Mouse (Mus musculus) kidney, embryonic 14.5 days (tissue): ENCODE data around the gene Fxyd7. TPM values are rescaled to one million over a fixed set of nuclear protein-coding genes. Genes with fewer than 3 reads are reported as not detected.

ENCODE experiments used
- ATAC-seq: fragments of 200-750 bp; cut with Nextera tagmentation; 2 replicates; pipeline ENCODE4 v1.8.0; 2017; ENCODE audit warnings: moderate number of reproducible peaks, mild to moderate bottlenecking, moderate TSS enrichment, moderate library complexity; ENCODE audit not compliant: low FRiP score, low TSS enrichment
- H3K27ac ChIP-seq: fragments of 300-500 bp; sonication (generic); 2 replicates; pipeline ENCODE4 v1.5.1; 2014; ENCODE audit warnings: low read depth, mild to moderate bottlenecking, low read length, moderate library complexity, mixed read lengths
- H3K27me3 ChIP-seq: fragments of 300-500 bp; sonication (generic); 2 replicates; pipeline ENCODE4 v1.6.1; 2014; ENCODE audit warnings: mild to moderate bottlenecking, low read length; ENCODE audit not compliant: control insufficient read depth, insufficient read depth
- H3K36me3 ChIP-seq: fragments of 300-500 bp; sonication (generic); 2 replicates; pipeline ENCODE4 v1.6.1; 2014; ENCODE audit warnings: low read length, mixed read lengths; ENCODE audit not compliant: control insufficient read depth, insufficient read depth
- H3K4me1 ChIP-seq: fragments of 300-500 bp; sonication (generic); 2 replicates; pipeline ENCODE4 v1.6.1; 2014; ENCODE audit warnings: low read length, mixed read lengths; ENCODE audit not compliant: control insufficient read depth, insufficient read depth
- H3K4me2 ChIP-seq: fragments of 300-500 bp; sonication (generic); replicated peaks from 2 replicates; pipeline ENCODE4 v1.6.1; 2014; ENCODE audit warnings: low read depth, mild to moderate bottlenecking, low read length
- H3K4me3 ChIP-seq: fragments of 300-500 bp; sonication (generic); 2 replicates; pipeline ENCODE4 v1.5.1; 2014; ENCODE audit warnings: mild to moderate bottlenecking, low read length
- H3K9ac ChIP-seq: fragments of 300-500 bp; sonication (generic); 2 replicates; pipeline ENCODE4 v1.6.1; 2014; ENCODE audit warnings: low read depth, mild to moderate bottlenecking, low read length, moderate library complexity
- H3K9me3 ChIP-seq: fragments of 300-500 bp; sonication (generic); 2 replicates; pipeline ENCODE4 v1.6.1; 2016; ENCODE audit warnings: low read length; ENCODE audit not compliant: control insufficient read depth
- WGBS: fragments of 180-500 bp; shearing (Covaris S2); extraction: QIAGEN DNeasy Blood & Tissue Kit; methylation state at CpG from one replicate; pipeline ENCODE4 v1.1.7; 2014; 5-methylcytosine and 5-hydroxymethylcytosine counted together
- polyA plus RNA-seq: library from polyadenylated mRNA; unstranded; fragments of >200 nt; fragmentation: Nextera tagmentation; extraction: Ambion mirVana; gene quantifications from 2 replicates; pipeline ENCODE4 v1.2.1, GENCODE M21; 2014

Gene Fxyd7
- polyA plus RNA-seq, 1 experiment from 2014 or later, result 8.0 TPM

DNA sequence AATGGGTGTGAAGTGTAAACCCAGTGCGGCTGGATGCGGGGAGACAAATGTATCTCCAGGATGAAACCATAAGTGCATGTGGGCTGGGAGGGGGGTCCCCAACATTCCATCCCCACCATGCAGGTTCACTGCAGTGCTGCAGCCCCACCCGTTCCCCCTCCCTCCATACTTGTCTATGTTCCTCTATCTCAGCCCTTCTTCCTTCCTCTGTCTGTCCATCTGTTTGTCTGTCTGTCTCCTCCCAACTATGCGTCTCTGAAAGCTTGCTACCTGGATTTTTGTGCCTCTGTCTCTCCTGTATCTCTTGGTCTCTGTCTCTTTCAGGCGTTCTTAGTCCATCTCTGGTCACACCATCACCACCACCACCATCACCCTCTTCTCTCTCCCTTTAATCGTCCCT, 780 bp downstream of the Fxyd7 start:
- 7% methylated on average over 6 of the region's 6 CpGs for WGBS
- Histone ChIP-seq H3K4me2 (peak overlapping the region; percentile 27; the same call in 1 of the 2 replicates), H3K9me3 (no peaks in the 10 kb centered on the region), H3K36me3 (no peaks in the 10 kb centered on the region), H3K9ac (no peak overlapping the region), H3K4me1 (peaks cover 42% of the 10 kb centered on the region), H3K27me3 (peaks cover 44% of the 10 kb centered on the region), H3K4me3 (peak overlapping the region; percentile 18), H3K27ac (no peak overlapping the region)
- no peak for ATAC-seq

DNA sequence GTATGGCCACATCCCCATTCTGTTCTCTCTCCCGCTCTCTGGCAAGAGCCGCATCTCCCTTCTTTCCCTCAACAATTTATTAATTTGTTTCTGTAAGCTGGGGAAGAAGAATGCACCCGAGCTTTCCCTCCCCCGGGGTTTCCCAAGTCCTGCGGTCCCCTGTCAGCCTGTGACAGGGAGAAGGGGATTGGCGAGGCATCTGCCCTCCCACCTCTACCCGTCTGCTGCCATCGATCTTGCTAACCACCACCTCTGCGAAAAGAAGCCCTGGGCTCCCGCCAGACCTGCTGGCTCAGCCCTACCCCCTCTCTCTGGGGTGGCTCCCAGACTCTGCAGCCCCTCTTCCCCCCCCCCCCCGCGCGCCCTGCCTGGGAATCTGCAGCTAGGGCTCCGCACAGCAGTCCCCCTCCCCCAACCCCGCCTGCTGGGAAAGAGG, 1.4 kb downstream of the Fxyd7 start:
- WGBS, result 1% methylated on average over 10 of the region's 15 CpGs
- Histone ChIP-seq H3K27me3 (peaks cover 44% of the 10 kb centered on the region), H3K9ac (no peak overlapping the region), H3K4me3 (peak overlapping the region; percentile 18), H3K9me3 (no peaks in the 10 kb centered on the region), H3K4me1 (peaks cover 36% of the 10 kb centered on the region), H3K4me2 (peak overlapping the region; percentile 27), H3K27ac (no peak overlapping the region), H3K36me3 (no peaks in the 10 kb centered on the region)
- ATAC-seq, result no peak

DNA sequence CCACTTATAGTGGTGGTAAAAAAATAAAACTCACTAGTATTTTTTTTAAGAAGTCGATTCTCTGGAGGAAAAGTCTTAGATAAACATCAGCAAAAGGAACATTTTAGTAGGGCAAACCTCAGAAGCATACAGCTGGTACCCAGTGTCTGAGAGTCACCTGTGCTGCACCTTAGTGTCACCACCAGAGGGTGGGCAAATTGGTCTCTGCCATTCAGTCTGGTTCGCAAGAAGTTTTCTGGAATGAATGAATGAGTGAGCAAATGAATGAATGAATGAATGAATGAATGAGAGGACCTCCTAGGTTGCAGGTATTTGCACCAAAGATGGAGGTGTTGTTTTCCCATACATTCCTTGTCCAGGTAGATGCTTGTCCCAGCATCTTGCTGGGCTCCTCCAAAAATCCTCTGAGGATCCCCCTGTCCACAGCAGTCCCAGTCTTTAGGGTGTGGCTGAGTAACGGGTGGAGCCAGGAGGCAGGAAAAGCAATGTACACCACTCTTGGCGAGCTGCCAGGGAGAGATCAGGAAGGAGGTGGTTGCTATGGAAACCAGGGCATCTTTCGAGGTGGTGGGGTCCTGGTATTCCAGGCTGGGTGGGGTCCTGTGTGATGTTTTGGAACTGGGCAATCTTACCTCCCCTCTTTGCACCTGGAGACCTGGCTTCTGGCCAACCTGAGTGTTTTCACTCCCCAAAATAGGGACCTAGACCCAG, 2.0 kb downstream of the Fxyd7 start:
- peaks cover 31% of the 10 kb centered on the region for H3K4me1 ChIP-seq
- no peak overlapping the region; the same call in 1 of the 2 replicates for H3K4me3 ChIP-seq
- ATAC-seq, result no peak

DNA sequence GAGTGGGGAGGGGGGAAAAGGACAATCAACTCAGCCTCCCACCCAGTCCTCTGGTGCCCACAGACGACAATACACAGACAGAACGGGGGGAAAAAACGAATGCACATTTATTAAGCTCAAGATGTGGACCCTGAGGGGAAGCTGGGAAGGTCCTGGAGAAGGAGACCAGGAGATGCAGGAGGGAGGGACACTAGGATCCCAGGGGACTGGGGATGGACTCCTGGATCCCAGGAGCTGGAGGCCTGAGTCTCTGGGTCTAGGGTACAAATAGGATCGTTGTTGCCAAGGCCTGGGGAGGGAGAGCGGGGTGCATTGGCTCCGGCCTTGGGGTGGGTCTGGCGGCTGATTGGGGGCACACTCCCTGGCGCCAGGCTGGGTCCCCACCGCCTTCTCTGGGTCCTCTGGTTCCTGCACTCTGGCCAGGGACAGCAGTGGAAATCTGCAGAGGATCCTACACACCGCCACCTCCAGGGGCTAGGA, 8.8 kb downstream of the Fxyd7 start, which contains the start of gene Fxyd5:
Fxyd5 (minus strand) TSS at position 51 of the 480 bp plus-strand sequence.
- peaks cover 9% of the 10 kb centered on the region; the same call in 1 of the 2 replicates for H3K4me1 ChIP-seq
- peaks cover 12% of the 10 kb centered on the region for H3K27me3 ChIP-seq
- H3K9ac ChIP-seq, result peak within 1 kb of the TSS; percentile 44; the same call in 1 of the 2 replicates
- 38% methylated on average over 10 of the region's 10 CpGs for WGBS
- H3K36me3 ChIP-seq, result no peaks in the 10 kb centered on the region
- no peak; the same call in 1 of the 2 replicates for ATAC-seq
- peak within 1 kb of the TSS; percentile 51 for H3K4me2 ChIP-seq
- no peak within 1 kb of the TSS for H3K27ac ChIP-seq
- H3K4me3 ChIP-seq, result peak within 1 kb of the TSS; percentile 29
- no peaks in the 10 kb centered on the region for H3K9me3 ChIP-seq

More for the DNA sequence above, 2.0 kb downstream of the Fxyd7 start:
- Histone ChIP-seq H3K27me3 (peaks cover 44% of the 10 kb centered on the region), H3K4me2 (peak overlapping the region; percentile 27), H3K9ac (no peak overlapping the region), H3K9me3 (no peaks in the 10 kb centered on the region), H3K36me3 (no peaks in the 10 kb centered on the region), H3K27ac (no peak overlapping the region)
- 24% methylated on average over 5 of the region's 5 CpGs for WGBS

DNA sequence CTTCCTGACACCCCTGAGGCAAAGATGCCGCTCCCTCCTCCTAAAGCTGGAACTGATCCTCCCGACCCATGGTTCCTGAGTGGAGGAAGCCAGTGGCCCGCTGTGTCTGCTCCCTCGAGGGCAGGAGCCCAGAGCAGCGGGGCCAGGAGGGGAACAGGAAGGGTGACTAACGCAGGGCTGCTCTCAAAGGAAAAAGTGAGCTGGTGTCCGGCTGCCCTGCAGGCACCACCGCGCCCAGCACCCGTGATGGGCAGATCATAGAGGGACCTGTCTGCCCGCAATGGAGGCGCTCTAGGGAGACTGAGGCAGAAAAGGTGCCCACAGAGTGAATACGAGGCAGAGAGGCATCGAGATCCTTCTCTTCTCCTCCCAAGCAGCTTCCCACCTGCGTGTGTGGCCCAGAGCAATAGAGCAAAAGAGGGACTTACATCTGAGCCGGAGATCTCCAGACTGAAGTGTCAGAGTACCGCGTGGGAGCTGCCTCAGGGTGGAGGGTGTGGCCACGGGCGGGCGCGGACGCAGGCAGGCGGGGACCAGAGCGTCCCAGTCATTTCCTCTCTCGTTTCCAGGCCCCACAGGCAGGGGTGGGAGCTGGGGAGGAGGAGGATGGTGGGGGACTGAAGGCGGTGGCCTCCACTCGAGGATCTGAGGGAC, 9.5 kb downstream of the Fxyd7 start:
- WGBS, result 1% methylated on average over 28 of the region's 28 CpGs
- peaks cover 9% of the 10 kb centered on the region; the same call in 1 of the 2 replicates for H3K4me1 ChIP-seq
- ATAC-seq, result peak; percentile 77; the same call in 1 of the 2 replicates
- peak overlapping the region; percentile 29 for H3K4me3 ChIP-seq
- no peaks in the 10 kb centered on the region for H3K36me3 ChIP-seq
- H3K27ac ChIP-seq, result no peak overlapping the region
- H3K9me3 ChIP-seq, result no peaks in the 10 kb centered on the region
- H3K4me2 ChIP-seq, result peak overlapping the region; percentile 51
- peak overlapping the region; percentile 44; the same call in 1 of the 2 replicates for H3K9ac ChIP-seq
- peaks cover 12% of the 10 kb centered on the region for H3K27me3 ChIP-seq

DNA sequence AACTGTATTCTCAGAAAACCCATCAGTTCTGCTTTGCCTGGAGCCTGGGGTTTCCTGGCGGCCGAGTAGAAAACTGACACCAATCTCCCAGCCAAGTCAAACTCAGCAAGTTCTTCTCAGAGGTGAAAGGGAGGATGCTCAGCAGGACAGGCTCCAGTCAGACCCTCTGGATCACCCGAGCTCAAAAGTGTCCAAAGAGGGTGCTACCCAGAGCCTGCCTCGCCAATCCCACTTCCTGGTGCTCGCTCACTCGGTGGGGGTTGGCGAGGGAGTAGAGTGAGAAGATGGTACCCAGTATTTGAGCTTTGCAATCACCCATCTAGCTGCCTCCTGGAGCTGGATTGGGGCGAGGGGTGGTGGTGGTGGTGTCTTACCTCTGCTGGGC, 10.3 kb downstream of the Fxyd7 start:
- Histone ChIP-seq H3K36me3 (no peaks in the 10 kb centered on the region), H3K4me3 (no peak overlapping the region), H3K9me3 (no peaks in the 10 kb centered on the region), H3K27me3 (peaks cover 12% of the 10 kb centered on the region), H3K4me1 (peaks cover 9% of the 10 kb centered on the region; the same call in 1 of the 2 replicates), H3K27ac (no peak overlapping the region), H3K9ac (no peak overlapping the region), H3K4me2 (peak overlapping the region; percentile 51; the same call in 1 of the 2 replicates)
- ATAC-seq, result no peak
- WGBS, result 40% methylated on average over 8 of the region's 8 CpGs

DNA sequence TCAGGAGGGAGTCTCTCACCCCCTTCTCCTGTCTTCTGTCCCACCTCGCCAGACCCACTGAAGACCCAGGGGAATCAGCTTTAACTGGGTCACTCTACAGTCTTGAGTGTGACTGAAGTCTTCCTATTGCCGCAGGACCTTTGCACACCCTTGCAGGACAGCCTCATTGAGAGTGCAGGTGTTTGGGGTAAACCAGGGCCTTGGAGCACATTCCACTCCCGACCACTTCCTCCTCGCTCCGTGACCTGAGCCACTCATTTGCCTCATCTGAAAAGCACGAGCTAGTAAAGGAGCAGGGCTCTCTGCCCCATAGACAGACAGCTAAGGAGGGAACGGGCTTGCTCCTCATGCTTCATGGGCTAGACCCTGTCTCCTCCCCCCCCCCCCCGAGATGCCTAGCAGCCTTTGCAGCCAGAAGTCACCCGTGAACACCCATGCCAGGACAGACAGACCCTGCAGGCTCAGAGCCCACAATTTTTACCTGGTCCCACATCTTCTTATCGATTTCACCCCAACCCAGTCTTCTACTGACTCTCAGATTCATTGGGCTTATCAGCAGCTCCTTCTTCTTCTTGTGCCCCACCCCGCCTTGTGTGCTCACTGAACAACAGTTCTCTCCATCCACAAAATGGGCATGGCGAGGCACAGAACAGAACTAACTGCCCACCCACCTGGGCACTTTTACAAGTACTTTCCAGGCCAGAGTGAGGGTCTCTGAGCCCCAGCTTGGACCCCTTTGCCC, 10.8 kb downstream of the Fxyd7 start:
- Histone ChIP-seq H3K27ac (no peak overlapping the region), H3K4me2 (no peak overlapping the region)

DNA sequence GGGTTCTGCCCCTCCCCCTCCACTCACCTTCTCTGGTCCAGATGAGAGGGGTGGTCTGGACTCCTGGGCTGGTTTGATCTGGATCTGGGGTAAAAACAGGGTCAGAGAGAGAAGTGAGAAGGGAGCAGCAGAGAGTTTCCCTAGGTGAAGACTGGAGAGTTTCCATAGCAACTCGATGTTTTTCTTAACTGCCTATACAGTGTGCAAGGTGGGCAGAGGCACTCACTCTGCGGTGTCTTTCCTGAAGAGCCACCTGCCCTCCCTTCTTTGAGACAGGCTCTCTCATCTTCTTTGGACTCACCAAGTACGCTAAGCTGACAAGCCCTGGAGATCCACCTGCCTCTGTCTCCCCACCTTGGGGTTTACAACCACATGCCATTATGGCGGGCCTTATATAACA, 12.3 kb downstream of the Fxyd7 start:
- H3K4me1 ChIP-seq, result peaks cover 9% of the 10 kb centered on the region; the same call in 1 of the 2 replicates
- ATAC-seq, result no peak
- no peak overlapping the region for H3K9ac ChIP-seq
- no peaks in the 10 kb centered on the region for H3K36me3 ChIP-seq
- peaks cover 12% of the 10 kb centered on the region for H3K27me3 ChIP-seq
- WGBS, result 87% methylated on average over 4 of the region's 4 CpGs
- H3K4me2 ChIP-seq, result no peak overlapping the region
- no peak overlapping the region for H3K27ac ChIP-seq
- no peak overlapping the region for H3K4me3 ChIP-seq
- H3K9me3 ChIP-seq, result no peaks in the 10 kb centered on the region

More for the DNA sequence above, 10.8 kb downstream of the Fxyd7 start:
- Histone ChIP-seq H3K27me3 (peaks cover 12% of the 10 kb centered on the region), H3K9ac (no peak overlapping the region), H3K4me1 (peaks cover 9% of the 10 kb centered on the region; the same call in 1 of the 2 replicates), H3K9me3 (no peaks in the 10 kb centered on the region), H3K36me3 (no peaks in the 10 kb centered on the region), H3K4me3 (no peak overlapping the region)
- 72% methylated on average over 12 of the region's 12 CpGs for WGBS
- ATAC-seq, result no peak
